Mouse (Mus musculus): ENCODE data around the gene Pkd1. TPM values are rescaled to one million over a fixed set of nuclear protein-coding genes. Genes with fewer than 3 reads are reported as not detected.

Pkd1 gene
- polyA plus RNA-seq, 1 experiment from 2014 or later: 20.1 TPM

- Histone ChIP-seq H3K4me1 (replicated peaks) (peaks cover 39% of the 10 kb centered on the region), H3K9me3 (no peaks in the 10 kb centered on the region), H3K9ac (0 out of 2 replicates have a peak overlapping the region, but pooled peaks have one; percentile 15), H3K27ac (no peak overlapping the region), H3K4me3 (no peak overlapping the region), H3K4me2 (no peak overlapping the region), H3K27me3 (peaks cover 11% of the 10 kb centered on the region; the same call in 1 of the 2 replicates), H3K36me3 (peaks cover 7% of the 10 kb centered on the region)
- 54% methylated on average over 5 of the region's 5 CpGs for WGBS
- no peak for ATAC-seq (ENCODE audit: low FRiP score)
Measured at GRCm38 (mm10) chr17:24535300-24535699, 14.3 kb upstream of the Pkd1 start.

DNA sequence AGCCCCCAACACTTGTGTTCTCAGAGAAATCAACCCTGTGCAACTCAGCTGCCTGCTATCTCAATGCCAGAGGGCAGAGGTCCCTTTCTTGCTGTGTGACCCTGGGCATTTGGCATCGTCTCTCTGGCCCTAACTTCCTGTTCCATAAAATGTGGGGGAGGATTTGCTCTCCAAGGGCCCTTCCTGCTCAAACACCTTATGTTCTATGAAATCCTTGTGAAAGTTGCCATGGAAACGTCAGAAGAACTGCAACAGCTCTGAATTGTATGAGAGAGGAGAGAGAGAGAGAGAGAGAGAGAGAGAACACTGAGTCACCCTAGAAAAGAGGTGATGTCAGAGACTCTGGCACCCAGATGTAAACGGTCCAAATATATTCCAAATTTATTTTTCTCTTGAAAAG is 12.1 kb upstream of the Pkd1 start:
- no peaks in the 10 kb centered on the region for H3K36me3 ChIP-seq
- peaks cover 17% of the 10 kb centered on the region for H3K4me1 ChIP-seq (replicated peaks)
- no peak for ATAC-seq (ENCODE audit: low FRiP score)
- WGBS: 44% methylated on average over 3 of the region's 3 CpGs
- H3K27ac ChIP-seq: no peak overlapping the region
- no peak overlapping the region for H3K4me3 ChIP-seq
- peaks cover 5% of the 10 kb centered on the region; the same call in 1 of the 2 replicates for H3K27me3 ChIP-seq
- no peaks in the 10 kb centered on the region for H3K9me3 ChIP-seq
- H3K9ac ChIP-seq: peak overlapping the region; percentile 35; the same call in 1 of the 2 replicates
- no peak overlapping the region for H3K4me2 ChIP-seq

- no peak overlapping the region for H3K9ac ChIP-seq
- H3K9me3 ChIP-seq: no peaks in the 10 kb centered on the region
- 74% methylated on average over 8 of the region's 8 CpGs for WGBS
- no peaks in the 10 kb centered on the region for H3K36me3 ChIP-seq
- peaks cover 5% of the 10 kb centered on the region; the same call in 1 of the 2 replicates for H3K4me1 ChIP-seq (replicated peaks)
- no peak overlapping the region for H3K27ac ChIP-seq
- no peaks in the 10 kb centered on the region for H3K27me3 ChIP-seq
- ATAC-seq (ENCODE audit: low FRiP score): no peak
- no peak overlapping the region for H3K4me2 ChIP-seq
- H3K4me3 ChIP-seq: no peak overlapping the region
Measured at GRCm38 (mm10) chr17:24538950-24539349, 10.7 kb upstream of the Pkd1 start.

- Histone ChIP-seq H3K9ac (no peak overlapping the region), H3K4me1 (replicated peaks) (peaks cover 10% of the 10 kb centered on the region)
- no peak for ATAC-seq (ENCODE audit: low FRiP score)
Measured at GRCm38 (mm10) chr17:24540375-24540774, 9.3 kb upstream of the Pkd1 start.

GRCm38 (mm10) chr17:24544613-24545012 is 5.0 kb upstream of the Pkd1 start:
- WGBS: 21% methylated on average over 12 of the region's 12 CpGs
- H3K9me3 ChIP-seq: no peaks in the 10 kb centered on the region
- H3K4me2 ChIP-seq: peak overlapping the region; percentile 38
- no peaks in the 10 kb centered on the region for H3K36me3 ChIP-seq
- H3K4me1 ChIP-seq (replicated peaks): peaks cover 15% of the 10 kb centered on the region
- H3K9ac ChIP-seq: peak overlapping the region; percentile 46; the same call in 1 of the 2 replicates
- no peak for ATAC-seq (ENCODE audit: low FRiP score)
- peaks cover 29% of the 10 kb centered on the region for H3K27me3 ChIP-seq
- H3K4me3 ChIP-seq: 0 out of 2 replicates have a peak overlapping the region, but pooled peaks have one; percentile 4
- H3K27ac ChIP-seq: no peak overlapping the region

More at GRCm38 (mm10) chr17:24540375-24540774, 9.3 kb upstream of the Pkd1 start:
- Histone ChIP-seq H3K4me2 (no peak overlapping the region), H3K36me3 (no peaks in the 10 kb centered on the region), H3K4me3 (no peak overlapping the region), H3K9me3 (no peaks in the 10 kb centered on the region), H3K27me3 (peaks cover 6% of the 10 kb centered on the region; the same call in 1 of the 2 replicates), H3K27ac (no peak overlapping the region)
- WGBS: 7% methylated on average over 3 of the region's 3 CpGs

DNA sequence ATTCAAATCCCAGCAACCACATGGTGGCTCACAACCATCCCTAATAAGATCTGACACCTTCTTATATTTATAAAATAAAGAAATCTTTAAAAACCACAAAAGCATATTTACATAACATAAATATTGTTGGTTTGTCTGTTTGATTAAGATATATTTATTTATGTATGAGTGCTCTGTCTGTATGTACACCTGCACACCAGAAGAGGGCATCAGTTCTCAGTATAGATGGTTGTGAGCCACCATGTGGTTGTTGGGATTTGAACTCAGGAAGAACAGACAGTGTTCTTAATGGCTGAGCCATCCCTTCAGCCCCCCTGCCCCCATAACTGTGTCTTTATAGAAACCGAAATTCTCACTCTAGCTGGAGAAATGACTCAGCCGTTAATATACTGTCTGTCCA is 4.4 kb upstream of the Pkd1 start:
- Histone ChIP-seq H3K27me3 (peaks cover 29% of the 10 kb centered on the region), H3K4me3 (no peak overlapping the region), H3K36me3 (no peaks in the 10 kb centered on the region), H3K4me1 (replicated peaks) (peaks cover 15% of the 10 kb centered on the region), H3K27ac (no peak overlapping the region), H3K9me3 (no peaks in the 10 kb centered on the region), H3K4me2 (no peak overlapping the region), H3K9ac (no peak overlapping the region)
- ATAC-seq (ENCODE audit: low FRiP score): no peak
- WGBS: 85% methylated on average over 2 of the region's 2 CpGs

DNA sequence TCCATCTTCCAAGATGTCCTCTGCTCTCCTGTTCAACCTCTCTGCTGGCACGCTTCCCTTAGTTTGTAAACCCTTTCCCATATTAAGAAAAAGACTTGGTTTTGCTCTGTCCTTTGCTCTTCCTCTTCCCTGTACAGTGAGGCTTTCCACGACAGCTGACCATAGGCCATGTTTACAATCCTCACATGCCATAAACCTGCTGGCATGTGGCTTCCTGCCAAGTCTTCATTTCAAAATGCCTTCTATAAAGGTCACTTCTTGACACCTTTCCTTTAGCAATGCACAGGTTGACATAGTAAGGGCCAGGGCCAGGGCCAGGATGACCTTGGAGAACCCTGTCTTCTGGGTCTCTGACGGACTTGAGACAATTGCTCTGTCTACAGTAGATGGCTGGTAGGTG is 3.4 kb upstream of the Pkd1 start:
- no peak for ATAC-seq (ENCODE audit: low FRiP score)
- H3K27me3 ChIP-seq: peaks cover 29% of the 10 kb centered on the region
- 0 out of 2 replicates have a peak overlapping the region, but pooled peaks have one; percentile 24 for H3K9ac ChIP-seq
- WGBS: 94% methylated on average over 3 of the region's 3 CpGs
- H3K36me3 ChIP-seq: no peaks in the 10 kb centered on the region
- H3K4me1 ChIP-seq (replicated peaks): peaks cover 20% of the 10 kb centered on the region
- no peak overlapping the region for H3K4me3 ChIP-seq
- H3K27ac ChIP-seq: no peak overlapping the region
- no peaks in the 10 kb centered on the region for H3K9me3 ChIP-seq
- no peak overlapping the region for H3K4me2 ChIP-seq

- no peak for ATAC-seq (ENCODE audit: low FRiP score)
- Histone ChIP-seq H3K4me2 (peak overlapping the region; percentile 93), H3K36me3 (no peaks in the 10 kb centered on the region), H3K27me3 (peaks cover 29% of the 10 kb centered on the region), H3K9me3 (no peaks in the 10 kb centered on the region), H3K4me3 (no peak overlapping the region), H3K27ac (no peak overlapping the region), H3K9ac (no peak overlapping the region), H3K4me1 (replicated peaks) (peaks cover 42% of the 10 kb centered on the region)
- 39% methylated on average over 9 of the region's 9 CpGs for WGBS
Measured at GRCm38 (mm10) chr17:24548435-24548834, 1.2 kb upstream of the Pkd1 start.

- peak overlapping the region; percentile 53; the same call in 1 of the 2 replicates for H3K9ac ChIP-seq
- H3K4me1 ChIP-seq (replicated peaks): peaks cover 42% of the 10 kb centered on the region
- peak overlapping the region; percentile 91 for H3K4me3 ChIP-seq
- peak; percentile 8; the same call in 1 of the 2 replicates for ATAC-seq (ENCODE audit: low FRiP score)
- H3K9me3 ChIP-seq: no peaks in the 10 kb centered on the region
- peaks cover 29% of the 10 kb centered on the region for H3K27me3 ChIP-seq
- H3K4me2 ChIP-seq: peak overlapping the region; percentile 93
- no peaks in the 10 kb centered on the region for H3K36me3 ChIP-seq
- WGBS: 5% methylated on average over 23 of the region's 23 CpGs
- H3K27ac ChIP-seq: peak overlapping the region; percentile 72
Measured at GRCm38 (mm10) chr17:24548921-24549617, 565 bp upstream of the Pkd1 start.

DNA sequence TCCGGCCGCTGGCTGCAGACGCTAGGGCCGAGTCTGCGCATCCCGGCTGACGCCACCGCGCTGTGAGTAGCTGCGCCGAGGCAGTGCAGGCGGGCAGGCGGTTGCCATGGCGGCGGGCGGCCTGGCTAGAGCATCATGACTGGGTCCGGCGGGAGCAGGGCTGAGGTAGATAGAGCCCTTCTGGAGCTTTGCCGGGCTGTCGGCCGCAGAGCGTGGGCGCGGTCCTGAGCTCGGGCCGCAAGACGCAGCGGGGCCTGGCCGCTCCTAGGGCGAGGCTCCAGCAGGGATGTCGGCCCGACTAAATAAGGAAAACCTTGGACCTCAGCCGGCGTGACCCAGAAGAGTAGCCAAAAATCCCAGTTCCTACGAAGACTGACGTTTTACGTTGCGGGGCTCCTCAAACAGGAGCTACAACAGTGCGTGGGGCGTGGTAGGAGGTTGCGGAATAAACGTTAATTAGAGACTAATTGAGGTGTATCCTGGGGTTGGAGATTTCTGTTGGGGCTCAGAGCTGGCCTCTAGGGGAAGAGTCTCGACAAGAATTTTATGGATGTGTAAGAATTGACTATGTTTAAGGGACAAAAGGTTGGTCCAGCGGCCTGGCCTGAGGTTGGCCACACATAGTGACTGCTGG is 899 bp downstream of the Pkd1 start:
- Histone ChIP-seq H3K9me3 (no peaks in the 10 kb centered on the region), H3K36me3 (no peaks in the 10 kb centered on the region), H3K4me3 (peak overlapping the region; percentile 91), H3K4me2 (peak overlapping the region; percentile 93), H3K27ac (peak overlapping the region; percentile 98), H3K27me3 (peaks cover 24% of the 10 kb centered on the region), H3K9ac (peak overlapping the region; percentile 96), H3K4me1 (replicated peaks) (peaks cover 40% of the 10 kb centered on the region)
- ATAC-seq (ENCODE audit: low FRiP score): peak; percentile 88
- under 1% methylated on average over 44 of the region's 44 CpGs for WGBS

DNA sequence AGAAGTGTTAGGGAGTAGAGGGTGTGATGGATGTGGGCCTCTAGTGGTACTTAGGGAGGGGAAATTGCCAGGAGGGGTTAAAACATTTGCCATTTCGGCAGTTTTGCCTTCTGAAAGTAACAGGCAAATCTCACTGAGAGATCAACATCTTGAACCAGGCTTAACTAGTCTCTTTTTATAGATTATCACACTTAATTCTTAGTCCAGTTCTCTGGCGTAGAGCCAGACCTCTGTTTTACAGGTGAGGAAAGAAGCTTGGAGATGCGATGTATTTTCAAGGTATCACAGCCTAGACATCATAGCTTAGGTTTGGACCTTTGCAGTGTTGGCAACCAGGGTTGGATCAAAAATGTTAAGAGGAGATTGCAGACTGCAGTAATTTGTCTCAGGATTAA is 1.4 kb downstream of the Pkd1 start:
- ATAC-seq (ENCODE audit: low FRiP score): no peak
- Histone ChIP-seq H3K36me3 (no peaks in the 10 kb centered on the region), H3K4me3 (peak overlapping the region; percentile 91), H3K4me1 (replicated peaks) (peaks cover 40% of the 10 kb centered on the region), H3K9me3 (no peaks in the 10 kb centered on the region), H3K9ac (peak overlapping the region; percentile 96), H3K27ac (peak overlapping the region; percentile 98), H3K27me3 (peaks cover 23% of the 10 kb centered on the region), H3K4me2 (peak overlapping the region; percentile 93)
- WGBS: 58% methylated on average over 3 of the region's 3 CpGs

GRCm38 (mm10) chr17:24557091-24557490 is 7.5 kb downstream of the Pkd1 start:
- Histone ChIP-seq H3K27ac (no peak overlapping the region), H3K9ac (no peak overlapping the region), H3K4me1 (replicated peaks) (peaks cover 47% of the 10 kb centered on the region), H3K4me2 (no peak overlapping the region), H3K36me3 (no peaks in the 10 kb centered on the region), H3K27me3 (no peaks in the 10 kb centered on the region), H3K4me3 (no peak overlapping the region), H3K9me3 (no peaks in the 10 kb centered on the region)
- 93% methylated on average over 7 of the region's 7 CpGs for WGBS
- no peak for ATAC-seq (ENCODE audit: low FRiP score)

Data from hindbrain, embryonic 13.5 days (tissue).